Mouse (Mus musculus): Measurements from ENCODE around the gene Hist2h2bb. TPM values are rescaled to one million over a fixed set of nuclear protein-coding genes. Genes with fewer than 3 reads are reported as not detected.

Hist2h2bb gene
- total and polyA plus RNA-seq, 2 experiments from 2014 or later = 0.62 to 181 TPM

DNA sequence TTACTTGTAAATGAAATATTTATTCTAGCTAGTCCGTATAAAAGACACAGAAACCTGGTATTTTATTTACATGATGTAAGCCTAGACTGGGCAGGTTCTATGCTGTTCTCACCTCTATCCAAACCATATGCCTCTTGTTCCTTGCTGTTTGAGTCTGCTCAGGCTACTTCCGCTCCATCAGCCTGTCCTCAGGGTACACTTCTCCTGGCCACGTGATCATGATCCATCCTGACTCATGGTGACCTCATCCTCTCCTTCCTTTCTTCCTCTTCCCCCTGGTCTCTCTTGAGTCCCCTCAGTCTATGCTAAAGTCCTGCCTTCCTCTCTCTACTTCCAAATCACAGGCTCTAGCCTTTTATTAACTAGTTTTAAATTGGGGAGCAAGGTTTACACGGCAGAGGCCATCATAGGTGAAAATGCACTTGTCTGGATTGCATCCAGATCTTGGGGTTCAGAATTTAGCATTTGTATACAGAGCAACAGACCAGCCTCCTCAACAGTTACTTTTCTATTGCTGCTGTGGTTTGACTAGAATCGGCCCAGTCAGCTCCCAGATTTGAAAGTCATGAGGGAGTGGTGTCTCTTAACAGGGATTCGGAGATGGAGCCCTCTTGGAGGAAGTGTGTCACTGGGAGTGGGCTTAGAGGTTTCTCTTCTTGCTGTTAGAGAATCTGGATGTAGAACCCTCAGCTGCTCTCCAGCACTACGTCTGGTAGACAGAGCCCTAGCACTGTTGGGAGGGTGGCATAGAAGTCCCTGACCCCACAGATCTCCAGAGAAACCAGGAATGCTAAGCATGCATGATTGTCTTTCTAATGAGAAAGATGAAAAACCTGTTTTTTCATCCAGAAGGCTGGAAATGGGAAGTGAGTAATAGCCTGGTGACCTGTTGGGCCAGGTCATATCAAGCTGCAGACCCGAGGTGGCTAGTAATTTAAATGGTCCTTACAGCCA, 42.6 kb upstream of the Hist2h2bb start:
- no peak for ATAC-seq
- no peak overlapping the region for H3K4me3 ChIP-seq (ENCODE audit: low read depth, low read length)
- H3K4me2 ChIP-seq (ENCODE audit: low read depth) = no peak overlapping the region
- H3K9me3 ChIP-seq (ENCODE audit: low read length) = no peaks in the 10 kb centered on the region
- TF ChIP-seq CTCF (IDR thresholded peaks at IDR 0.05; ENCODE audit: low read depth) = no peak
- H3K27me3 ChIP-seq (ENCODE audit: insufficient read depth, low read length) = no peaks in the 10 kb centered on the region
- WGBS = 77% methylated on average over 8 of the region's 8 CpGs
- no peak overlapping the region for H3K9ac ChIP-seq
- H3K27ac ChIP-seq (ENCODE audit: low read depth, low read length) = no peak overlapping the region
- no peak for DNase-seq
- no peaks in the 10 kb centered on the region for H3K36me3 ChIP-seq (ENCODE audit: insufficient read depth)
- peaks cover 10% of the 10 kb centered on the region for H3K4me1 ChIP-seq (ENCODE audit: insufficient read depth)

DNA sequence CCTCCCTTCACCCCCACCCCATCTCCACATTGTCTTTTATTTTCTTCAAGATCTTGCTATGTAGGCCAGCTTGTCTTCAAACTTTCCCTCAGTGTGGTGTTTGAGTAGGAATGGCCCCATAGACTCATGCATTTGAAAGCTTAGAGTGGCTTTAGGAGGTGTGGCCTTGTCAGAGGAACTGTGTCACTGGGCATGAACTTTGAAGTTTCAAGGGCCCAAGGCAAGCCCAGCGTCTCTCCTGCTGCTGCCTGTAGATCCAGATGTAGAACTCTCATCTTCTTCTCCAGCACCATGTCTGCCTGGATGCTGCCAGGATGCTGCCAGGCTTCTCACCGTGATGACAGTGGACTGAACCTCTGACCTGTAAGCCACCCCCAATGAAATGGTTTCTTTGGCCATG, 40.7 kb upstream of the Hist2h2bb start:
- H3K4me3 ChIP-seq (ENCODE audit: low read depth, low read length) = no peak overlapping the region
- no peak overlapping the region for H3K27ac ChIP-seq (ENCODE audit: low read depth, low read length)
- no peaks in the 10 kb centered on the region for H3K27me3 ChIP-seq (ENCODE audit: insufficient read depth, low read length)
- DNase-seq = no peak
- no peak for TF ChIP-seq CTCF (IDR thresholded peaks at IDR 0.05; ENCODE audit: low read depth)
- ATAC-seq = no peak
- H3K36me3 ChIP-seq (ENCODE audit: insufficient read depth) = no peaks in the 10 kb centered on the region
- H3K9me3 ChIP-seq (ENCODE audit: low read length) = no peaks in the 10 kb centered on the region
- WGBS = 79% methylated on average over 2 of the region's 2 CpGs
- H3K4me1 ChIP-seq (ENCODE audit: insufficient read depth) = 0 out of 2 replicates have a peak, but pooled peaks cover 4% of the 10 kb centered on the region
- H3K4me2 ChIP-seq (ENCODE audit: low read depth) = no peak overlapping the region
- no peak overlapping the region for H3K9ac ChIP-seq

DNA sequence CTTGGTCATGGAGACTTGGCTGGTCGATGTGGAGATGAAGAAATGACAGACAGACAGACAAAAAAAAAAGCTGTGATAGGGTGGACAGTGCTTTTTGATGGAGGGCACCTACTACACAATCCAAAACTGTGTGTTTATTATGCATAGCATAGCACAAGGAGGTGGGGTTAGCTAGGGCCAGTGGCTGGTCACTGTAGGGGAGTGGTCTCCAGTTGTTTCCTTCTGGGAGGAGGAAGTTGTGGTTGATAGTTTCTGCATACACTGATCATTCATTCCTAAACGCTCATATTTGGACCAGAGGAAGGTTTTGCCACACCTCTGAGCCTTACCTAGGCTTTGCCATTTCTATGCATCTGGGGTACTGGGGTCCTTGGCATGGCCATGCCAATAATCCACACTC, 39.1 kb upstream of the Hist2h2bb start:
- Histone ChIP-seq H3K4me3 (ENCODE audit: low read depth, low read length) (no peak overlapping the region), H3K4me2 (ENCODE audit: low read depth) (no peak overlapping the region), H3K9ac (no peak overlapping the region), H3K27me3 (ENCODE audit: insufficient read depth, low read length) (no peaks in the 10 kb centered on the region), H3K36me3 (ENCODE audit: insufficient read depth) (no peaks in the 10 kb centered on the region), H3K4me1 (ENCODE audit: insufficient read depth) (no peaks in the 10 kb centered on the region), H3K9me3 (ENCODE audit: low read length) (no peaks in the 10 kb centered on the region), H3K27ac (ENCODE audit: low read depth, low read length) (no peak overlapping the region)
- 85% methylated on average over 2 of the region's 2 CpGs for WGBS
- no peak for DNase-seq
- TF ChIP-seq CTCF (IDR thresholded peaks at IDR 0.05; ENCODE audit: low read depth) = no peak
- ATAC-seq = no peak

DNA sequence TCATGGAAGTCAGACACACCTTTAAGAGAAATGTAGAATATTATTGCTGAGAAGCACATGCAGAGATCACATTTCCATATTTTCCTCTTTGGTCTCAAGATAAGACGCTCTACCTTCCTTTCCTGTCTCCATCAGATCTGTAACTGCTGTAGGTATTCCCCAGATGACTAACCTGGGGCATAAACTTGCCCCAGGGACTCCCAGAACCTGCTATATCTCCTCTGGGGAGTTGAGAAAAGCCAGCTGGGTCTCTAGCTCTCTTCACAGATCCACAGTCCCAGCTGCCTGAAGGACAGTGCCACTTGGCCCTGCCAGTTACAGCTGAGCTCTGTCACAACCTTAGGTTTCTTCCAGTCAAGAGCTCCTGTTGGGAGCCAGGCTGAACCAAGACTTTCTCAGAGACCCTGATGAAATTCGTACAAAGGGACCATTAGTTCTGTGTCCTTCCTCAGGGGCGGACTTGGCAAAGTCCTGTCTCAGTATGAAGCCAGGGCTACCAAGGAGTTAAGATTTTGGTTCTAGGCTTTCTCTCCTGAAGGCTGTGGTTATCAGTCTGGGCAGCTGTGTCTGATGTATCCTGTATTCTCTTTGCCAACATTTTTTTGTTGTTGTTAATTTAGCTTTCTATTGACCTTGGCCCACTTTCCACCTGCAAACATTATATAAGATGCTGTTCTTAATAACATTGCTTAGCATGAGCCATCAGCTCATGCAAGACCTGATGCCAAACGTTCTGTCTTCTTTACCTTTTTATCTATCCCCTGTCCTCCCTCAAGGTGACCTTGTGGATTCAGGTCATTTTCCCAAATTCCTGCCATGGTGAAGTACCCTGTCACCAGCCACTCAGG, 38.4 kb upstream of the Hist2h2bb start:
- Histone ChIP-seq H3K9ac (no peak overlapping the region), H3K4me1 (ENCODE audit: insufficient read depth) (no peaks in the 10 kb centered on the region), H3K36me3 (ENCODE audit: insufficient read depth) (no peaks in the 10 kb centered on the region), H3K9me3 (ENCODE audit: low read length) (no peaks in the 10 kb centered on the region), H3K27ac (ENCODE audit: low read depth, low read length) (no peak overlapping the region), H3K4me2 (ENCODE audit: low read depth) (no peak overlapping the region), H3K27me3 (ENCODE audit: insufficient read depth, low read length) (no peaks in the 10 kb centered on the region), H3K4me3 (ENCODE audit: low read depth, low read length) (no peak overlapping the region)
- no peak for ATAC-seq
- 79% methylated on average over 4 of the region's 4 CpGs for WGBS
- no peak for TF ChIP-seq CTCF (IDR thresholded peaks at IDR 0.05; ENCODE audit: low read depth)
- DNase-seq = no peak

DNA sequence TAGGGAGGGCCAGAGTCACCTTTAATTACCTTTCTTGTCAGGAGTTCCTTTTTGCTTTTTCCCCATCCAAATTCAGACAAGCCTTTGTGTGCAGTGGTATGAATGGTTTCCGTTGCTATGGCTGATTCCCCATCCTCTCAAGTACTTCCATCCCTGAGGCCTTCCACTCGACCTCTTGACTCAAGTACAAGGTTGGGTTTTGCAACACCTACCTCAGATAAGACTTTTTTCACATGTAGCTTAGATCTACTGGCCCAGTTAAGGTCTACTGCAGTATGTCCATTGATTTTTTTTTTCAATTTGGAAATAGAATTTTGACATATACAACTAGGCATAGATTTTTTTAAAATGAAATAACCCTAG, 37.8 kb upstream of the Hist2h2bb start:
- H3K4me3 ChIP-seq (ENCODE audit: low read depth, low read length) = no peak overlapping the region

DNA sequence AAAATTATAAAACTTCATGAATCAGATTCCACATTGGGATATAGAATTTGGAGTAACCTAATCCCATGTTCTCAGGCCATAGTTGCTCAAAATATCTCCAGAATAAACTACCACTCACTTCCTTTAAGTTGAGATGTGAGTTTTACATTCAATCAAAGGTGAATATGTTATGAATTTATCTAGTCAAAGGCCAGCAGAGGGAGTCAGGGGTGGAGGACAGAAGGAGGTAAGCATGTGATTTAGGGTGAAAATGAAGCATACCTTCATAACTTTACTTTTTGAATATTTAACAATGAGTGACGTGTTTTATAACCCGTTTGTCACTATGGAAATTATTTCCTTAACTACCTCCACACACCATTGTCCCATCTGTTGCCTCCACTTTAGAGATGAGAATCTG, 34.6 kb upstream of the Hist2h2bb start:
- TF ChIP-seq CTCF (IDR thresholded peaks at IDR 0.05; ENCODE audit: low read depth) = no peak
- WGBS = 90% methylated on average over 2 of the region's 2 CpGs
- Histone ChIP-seq H3K36me3 (ENCODE audit: insufficient read depth) (no peaks in the 10 kb centered on the region), H3K4me2 (ENCODE audit: low read depth) (no peak overlapping the region), H3K27me3 (ENCODE audit: insufficient read depth, low read length) (no peaks in the 10 kb centered on the region), H3K4me3 (ENCODE audit: low read depth, low read length) (no peak overlapping the region), H3K9me3 (ENCODE audit: low read length) (no peaks in the 10 kb centered on the region), H3K4me1 (ENCODE audit: insufficient read depth) (0 out of 2 replicates have a peak, but pooled peaks cover 3% of the 10 kb centered on the region), H3K27ac (ENCODE audit: low read depth, low read length) (no peak overlapping the region), H3K9ac (no peak overlapping the region)
- DNase-seq (no peak), ATAC-seq (no peak)

More for the DNA sequence above, 37.8 kb upstream of the Hist2h2bb start:
- WGBS = 60% methylated on average over 2 of the region's 2 CpGs
- DNase-seq (no peak), ATAC-seq (no peak)
- TF ChIP-seq CTCF (IDR thresholded peaks at IDR 0.05; ENCODE audit: low read depth) = no peak
- H3K36me3 ChIP-seq (ENCODE audit: insufficient read depth) = no peaks in the 10 kb centered on the region
- H3K4me2 ChIP-seq (ENCODE audit: low read depth) = no peak overlapping the region
- no peak overlapping the region for H3K9ac ChIP-seq
- H3K27me3 ChIP-seq (ENCODE audit: insufficient read depth, low read length) = no peaks in the 10 kb centered on the region
- no peaks in the 10 kb centered on the region for H3K4me1 ChIP-seq (ENCODE audit: insufficient read depth)
- no peaks in the 10 kb centered on the region for H3K9me3 ChIP-seq (ENCODE audit: low read length)
- H3K27ac ChIP-seq (ENCODE audit: low read depth, low read length) = no peak overlapping the region

DNA sequence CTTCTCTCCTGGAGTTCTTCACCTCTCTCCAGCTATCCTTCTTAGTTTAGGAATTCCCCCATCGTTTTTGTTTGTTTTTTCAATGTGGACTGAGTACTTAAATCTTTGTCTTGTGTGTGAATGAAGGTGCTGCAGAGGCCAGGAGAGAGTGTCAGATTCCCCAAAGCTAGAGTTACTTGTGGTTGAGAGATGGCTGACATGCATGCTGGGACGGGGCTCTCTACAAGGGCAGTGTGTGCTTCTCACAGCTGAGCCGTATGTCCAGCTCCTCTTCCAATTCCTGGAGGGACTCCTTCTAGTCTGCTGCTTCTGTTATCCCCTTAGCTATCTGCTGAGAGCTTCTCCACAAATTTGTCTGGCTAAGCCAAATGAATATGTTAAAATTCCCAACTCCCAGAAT, 33.7 kb upstream of the Hist2h2bb start:
- DNase-seq = no peak
- Histone ChIP-seq H3K36me3 (ENCODE audit: insufficient read depth) (no peaks in the 10 kb centered on the region), H3K4me1 (ENCODE audit: insufficient read depth) (0 out of 2 replicates have a peak, but pooled peaks cover 3% of the 10 kb centered on the region), H3K9me3 (ENCODE audit: low read length) (no peaks in the 10 kb centered on the region), H3K27ac (ENCODE audit: low read depth, low read length) (no peak overlapping the region), H3K9ac (no peak overlapping the region), H3K4me2 (ENCODE audit: low read depth) (no peak overlapping the region), H3K27me3 (ENCODE audit: insufficient read depth, low read length) (no peaks in the 10 kb centered on the region), H3K4me3 (ENCODE audit: low read depth, low read length) (no peak overlapping the region)
- WGBS = 65% methylated on average over 3 of the region's 3 CpGs
- no peak for ATAC-seq
- TF ChIP-seq CTCF (IDR thresholded peaks at IDR 0.05; ENCODE audit: low read depth) = no peak
